Mouse (Mus musculus) splenic B cell, adult 2 months (primary cell): Measurements from ENCODE around the gene Tmem132e.

Experiments used
- DNase-seq: peaks from one replicate; pipeline ENCODE4 v3.0.0-alpha.2; 2011; ENCODE audit warnings: low read depth, low spot score
- H3K27me3 ChIP-seq: 2 replicates; pipeline ENCODE4 v1.6.1; 2012; ENCODE audit warnings: mild to moderate bottlenecking, low read length, moderate library complexity, mixed read lengths; ENCODE audit not compliant: control insufficient read depth, poor library complexity, insufficient read depth, severe bottlenecking
- H3K36me3 ChIP-seq: 2 replicates; pipeline ENCODE4 v1.6.1; 2012; ENCODE audit warnings: mild to moderate bottlenecking, low read length, moderate library complexity, mixed read lengths; ENCODE audit not compliant: control insufficient read depth, poor library complexity, insufficient read depth, severe bottlenecking

Gene Tmem132e

GRCm38 (mm10) chr11:82406358-82407221 lies 17.9 kb downstream of the Tmem132e start:
- no peaks in the 10 kb centered on the region for H3K27me3 ChIP-seq
- DNase-seq = no peak
- H3K36me3 ChIP-seq = no peaks in the 10 kb centered on the region

GRCm38 (mm10) chr11:82412496-82412895 lies 23.8 kb downstream of the Tmem132e start:
- no peak for DNase-seq

DNA sequence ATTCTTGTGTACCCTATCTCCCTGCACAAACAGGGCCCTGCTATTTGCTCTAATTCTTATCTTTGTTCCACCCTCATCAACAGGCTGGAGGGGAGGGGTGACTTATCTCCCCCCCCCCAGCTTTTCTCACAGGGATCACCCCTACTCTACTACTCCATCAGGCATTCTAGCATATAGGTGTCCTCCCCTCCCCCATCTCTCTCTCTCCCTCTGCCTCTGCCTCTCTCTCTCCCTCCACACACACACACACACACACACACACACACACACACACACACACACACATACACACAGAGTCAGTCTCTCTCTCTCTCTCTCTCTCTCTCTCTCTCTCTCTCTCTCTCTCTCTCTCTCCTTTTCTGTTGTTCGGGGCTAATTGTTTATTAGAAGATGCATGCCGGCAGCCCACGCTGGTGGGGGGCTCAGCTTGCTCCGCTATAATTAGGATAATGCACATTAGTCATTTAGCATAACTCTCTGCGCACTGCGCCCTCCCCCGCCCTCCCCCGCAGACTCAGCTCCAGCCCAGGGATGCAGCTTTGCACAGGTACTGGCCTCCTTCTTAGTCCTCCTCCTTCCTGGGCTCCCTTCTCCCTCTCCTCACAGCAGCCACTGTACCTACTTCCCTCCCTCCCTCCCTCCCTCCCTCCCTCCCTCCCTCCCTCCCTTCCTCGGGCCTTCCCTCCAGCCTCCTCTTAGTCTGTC lies 29.8 kb downstream of the Tmem132e start:
- DNase-seq = no peak

More at GRCm38 (mm10) chr11:82412496-82412895, 23.8 kb downstream of the Tmem132e start:
- Histone ChIP-seq H3K27me3 (no peaks in the 10 kb centered on the region), H3K36me3 (no peaks in the 10 kb centered on the region)

DNA sequence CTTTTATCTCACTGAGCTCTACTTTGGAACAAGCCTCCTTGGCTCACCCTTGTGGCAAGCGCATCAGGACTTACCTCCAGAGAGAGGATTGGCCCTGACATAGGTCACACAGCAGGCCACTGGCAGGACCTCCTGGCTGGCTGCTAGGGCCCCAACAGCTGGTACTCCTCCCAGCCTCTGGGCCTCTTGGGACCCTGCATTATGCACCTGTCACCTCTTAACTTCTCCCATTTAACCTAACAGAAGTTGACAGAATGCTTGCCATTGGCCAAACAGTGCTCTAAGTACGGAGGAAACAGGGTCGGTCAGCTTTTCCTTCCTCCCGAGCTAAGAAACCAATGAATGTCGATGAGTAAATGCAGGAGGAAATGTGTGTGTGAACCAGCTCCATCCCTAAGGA lies 33.2 kb downstream of the Tmem132e start:
- DNase-seq = peak; percentile 6

More for the DNA sequence above, 29.8 kb downstream of the Tmem132e start:
- Histone ChIP-seq H3K27me3 (no peaks in the 10 kb centered on the region), H3K36me3 (no peaks in the 10 kb centered on the region)

GRCm38 (mm10) chr11:82423521-82423920 lies 34.8 kb downstream of the Tmem132e start:
- H3K27me3 ChIP-seq = no peaks in the 10 kb centered on the region
- H3K36me3 ChIP-seq = no peaks in the 10 kb centered on the region
- DNase-seq = no peak

More for the DNA sequence above, 33.2 kb downstream of the Tmem132e start:
- no peaks in the 10 kb centered on the region for H3K27me3 ChIP-seq
- H3K36me3 ChIP-seq = no peaks in the 10 kb centered on the region

- no peak for DNase-seq
- Histone ChIP-seq H3K36me3 (no peaks in the 10 kb centered on the region), H3K27me3 (no peaks in the 10 kb centered on the region)
These were observed 40.1 kb downstream of the Tmem132e start for GRCm38 (mm10) chr11:82428801-82429200.

DNA sequence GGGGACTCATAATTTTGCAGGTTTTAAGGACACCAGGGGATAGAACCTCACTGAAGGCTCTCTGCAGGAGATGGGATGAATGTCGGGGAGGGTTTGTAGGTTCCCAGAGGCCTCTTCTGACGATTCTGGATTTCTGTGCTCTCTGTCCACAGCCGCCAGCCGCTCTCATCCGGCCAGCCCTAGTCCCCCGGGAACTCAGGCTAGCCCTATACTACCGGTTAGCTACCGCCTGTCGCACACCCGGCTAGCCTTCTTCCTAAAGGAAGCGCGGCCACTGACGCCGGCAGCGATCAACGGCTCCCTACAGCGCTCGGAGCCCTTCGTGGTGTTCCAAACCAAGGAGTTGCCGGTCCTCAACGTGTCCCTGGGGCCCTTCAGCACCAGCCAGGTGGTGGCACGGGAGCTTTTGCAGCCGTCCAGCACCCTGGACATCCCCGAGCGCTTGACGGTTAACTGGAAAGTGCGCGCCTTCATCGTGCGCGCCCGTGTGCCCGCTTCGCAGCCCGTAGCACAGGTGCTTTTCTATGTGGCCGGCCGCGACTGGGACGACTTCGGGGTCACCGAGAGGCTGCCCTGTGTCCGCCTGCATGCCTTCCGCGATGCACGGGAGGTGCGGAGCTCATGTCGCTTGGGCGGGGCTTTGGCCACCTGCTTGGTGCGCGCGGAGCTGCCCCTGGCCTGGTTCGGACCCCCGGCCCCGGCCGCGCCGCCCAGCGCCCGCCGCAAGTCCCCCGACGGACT lies 45.6 kb downstream of the Tmem132e start:
- H3K36me3 ChIP-seq = no peaks in the 10 kb centered on the region
- H3K27me3 ChIP-seq = no peaks in the 10 kb centered on the region; the same call in 1 of the 2 replicates
- DNase-seq = no peak

DNA sequence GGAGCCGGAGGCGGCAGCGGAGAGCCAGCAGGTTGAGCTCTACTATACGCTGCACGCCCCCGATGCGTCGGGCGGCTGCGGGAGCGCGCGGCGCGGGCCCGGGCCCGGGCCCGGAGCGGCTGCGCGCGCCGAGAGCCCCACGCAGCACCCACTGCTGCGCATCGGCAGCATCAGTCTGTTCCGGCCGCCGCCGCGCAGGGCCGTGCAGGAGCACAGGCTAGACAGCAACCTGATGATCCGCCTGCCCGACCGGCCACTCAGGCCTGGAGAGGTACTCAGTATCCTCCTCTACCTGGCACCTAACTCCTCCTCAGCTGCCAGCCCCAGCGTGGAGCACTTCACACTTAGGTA lies 46.1 kb downstream of the Tmem132e start:
- no peaks in the 10 kb centered on the region for H3K36me3 ChIP-seq
- no peaks in the 10 kb centered on the region; the same call in 1 of the 2 replicates for H3K27me3 ChIP-seq
- DNase-seq = no peak

GRCm38 (mm10) chr11:82448485-82448884 lies 59.8 kb downstream of the Tmem132e start:
- DNase-seq = no peak
- H3K36me3 ChIP-seq = no peaks in the 10 kb centered on the region
- H3K27me3 ChIP-seq = no peaks in the 10 kb centered on the region

DNA sequence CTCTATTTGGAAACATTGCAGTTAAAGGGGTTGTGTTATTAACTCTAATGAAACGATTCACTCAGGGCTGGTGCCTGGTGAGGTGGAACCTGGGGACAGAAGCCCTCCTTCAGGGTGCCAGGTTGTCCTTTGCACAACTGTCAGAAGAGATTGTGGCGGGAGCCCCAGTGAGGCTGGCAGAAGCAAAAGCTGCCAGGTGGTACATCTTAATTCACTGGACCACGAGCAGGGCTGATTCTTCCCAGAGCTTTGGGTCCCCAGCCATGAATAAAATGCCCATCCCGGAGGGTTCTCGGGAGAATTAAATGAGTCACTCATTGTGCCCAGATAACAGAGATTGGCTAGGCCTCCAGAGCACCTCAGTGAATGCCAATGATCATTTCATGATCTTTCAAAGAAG lies 63.8 kb downstream of the Tmem132e start:
- Histone ChIP-seq H3K36me3 (no peaks in the 10 kb centered on the region), H3K27me3 (no peaks in the 10 kb centered on the region)
- no peak for DNase-seq

GRCm38 (mm10) chr11:82453230-82453629 lies 64.5 kb downstream of the Tmem132e start:
- DNase-seq = no peak
- no peaks in the 10 kb centered on the region for H3K36me3 ChIP-seq
- H3K27me3 ChIP-seq = no peaks in the 10 kb centered on the region

DNA sequence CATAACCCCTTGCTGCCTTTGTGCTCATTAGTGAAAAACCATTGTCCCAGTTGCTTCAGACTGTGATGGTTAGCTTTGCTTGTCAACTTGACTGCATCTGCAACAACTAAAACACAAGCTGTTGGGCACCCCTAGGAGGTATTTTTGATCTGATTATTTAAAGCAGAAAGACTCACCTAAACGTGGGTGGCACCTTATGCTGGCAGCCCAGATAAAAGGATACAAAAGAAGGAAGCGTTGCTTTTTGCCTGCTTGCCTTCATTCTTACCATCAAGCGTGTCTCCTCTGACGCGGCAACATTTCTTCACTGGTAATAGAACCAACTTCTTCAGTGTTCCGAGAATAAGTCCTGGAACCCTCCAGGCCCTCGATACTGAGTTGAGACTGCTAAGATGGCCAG lies 72.6 kb downstream of the Tmem132e start:
- no peaks in the 10 kb centered on the region for H3K36me3 ChIP-seq
- no peaks in the 10 kb centered on the region for H3K27me3 ChIP-seq
- no peak for DNase-seq

GRCm38 (mm10) chr11:82465536-82465935 lies 76.8 kb downstream of the Tmem132e start:
- no peaks in the 10 kb centered on the region for H3K36me3 ChIP-seq
- no peaks in the 10 kb centered on the region for H3K27me3 ChIP-seq
- no peak for DNase-seq

DNA sequence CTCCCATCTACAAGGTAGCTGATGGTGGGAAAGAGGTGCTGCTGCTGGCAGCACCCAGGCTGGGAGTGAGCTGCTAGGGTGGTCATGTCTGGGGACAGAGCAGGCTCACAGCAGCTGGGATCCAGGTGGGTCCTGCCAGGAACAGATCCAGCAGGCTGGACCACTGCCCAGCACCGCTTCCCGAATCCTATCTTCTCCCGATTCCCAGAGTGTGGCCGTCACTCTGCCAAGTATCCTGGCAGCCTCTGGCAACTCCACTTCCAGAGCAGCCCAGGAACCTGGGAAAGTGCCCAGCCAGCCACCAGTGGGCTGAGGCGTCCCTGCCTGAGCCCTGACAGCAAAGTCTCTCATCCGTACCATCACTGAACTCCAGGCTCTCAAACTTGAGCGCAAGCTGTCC lies 78.5 kb downstream of the Tmem132e start:
- Histone ChIP-seq H3K36me3 (no peaks in the 10 kb centered on the region), H3K27me3 (no peaks in the 10 kb centered on the region)
- no peak for DNase-seq

DNA sequence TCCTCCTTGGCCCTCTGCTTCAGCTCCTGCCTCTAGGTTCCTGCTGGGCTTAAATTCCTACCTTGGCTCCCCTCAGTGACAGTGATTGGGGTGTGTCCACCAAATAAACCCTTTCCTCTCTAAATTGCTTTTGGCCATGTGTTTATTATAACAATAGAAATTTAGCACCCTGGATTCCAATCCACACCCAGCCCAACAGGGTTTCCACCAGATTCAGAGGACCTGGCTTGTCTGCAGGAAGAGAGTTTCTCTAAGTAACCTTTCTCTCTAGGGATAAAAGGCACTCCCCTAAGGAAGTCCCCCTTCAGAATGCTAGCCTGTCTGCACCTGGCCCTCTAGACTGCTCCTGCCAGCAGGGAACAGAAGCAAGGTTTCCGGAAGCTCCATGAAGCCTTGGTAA lies 82.4 kb downstream of the Tmem132e start:
- no peak for DNase-seq
- Histone ChIP-seq H3K36me3 (no peaks in the 10 kb centered on the region), H3K27me3 (no peaks in the 10 kb centered on the region)
